Mouse (Mus musculus): ENCODE results near the gene Coro1a. TPM values are rescaled to one million over a fixed set of nuclear protein-coding genes. Genes with fewer than 3 reads are reported as not detected.

The Coro1a gene
- total RNA-seq, 1 experiment from 2014 or later: 12.0 TPM

Other genes with a start within 250 kb of the Coro1a start
- 0.33 and 0.68 TPM in 2 replicates for gene Atp2a1, start 244.7 kb downstream of the Coro1a start, total RNA-seq (2021)
- gene Sh2b1, start 232.4 kb downstream of the Coro1a start, total RNA-seq (2021): 52.3 and 56.4 TPM in 2 replicates
- gene Tufm, start 220.4 kb downstream of the Coro1a start, total RNA-seq (2021): 221 and 223 TPM in 2 replicates
- 90.3 and 96.7 TPM in 2 replicates for gene Atxn2l, start 204.3 kb downstream of the Coro1a start, total RNA-seq (2021)
- gene Eif3c, start 141.4 kb downstream of the Coro1a start, total RNA-seq (2021): 241 and 262 TPM in 2 replicates
- gene Apobr, start 122.8 kb downstream of the Coro1a start, total RNA-seq (2021): 2.9 and 3.5 TPM in 2 replicates
- 25.3 and 31.1 TPM in 2 replicates for gene Cln3, start 122.0 kb downstream of the Coro1a start, total RNA-seq (2021)
- gene Il27, start 112.8 kb downstream of the Coro1a start, total RNA-seq (2021): not detected in 2 replicates
- 16.2 and 21.5 TPM in 2 replicates for gene Nupr1, start 76.9 kb downstream of the Coro1a start, total RNA-seq (2021)
- gene Sgf29, start 58.5 kb downstream of the Coro1a start, total RNA-seq (2021): 38.3 and 48.0 TPM in 2 replicates
- gene Sult1a1, start 31.4 kb downstream of the Coro1a start, total RNA-seq (2021): 81.6 and 83.8 TPM in 2 replicates
- gene Bola2, start 12.4 kb downstream of the Coro1a start, total RNA-seq (2021): 74.9 and 82.9 TPM in 2 replicates
- 10.7 and 18.6 TPM in 2 replicates for gene Slx1b, start 12.0 kb downstream of the Coro1a start, total RNA-seq (2021)
- 128 and 136 TPM in 2 replicates for gene Mapk3, start 51.8 kb upstream of the Coro1a start, total RNA-seq (2021)
- 3.8 and 5.6 TPM in 2 replicates for gene Gdpd3, start 58.5 kb upstream of the Coro1a start, total RNA-seq (2021)
- 129 and 173 TPM in 2 replicates for gene Ypel3, start 69.2 kb upstream of the Coro1a start, total RNA-seq (2021)
- 1.2 and 1.5 TPM in 2 replicates for gene Tbx6, start 73.7 kb upstream of the Coro1a start, total RNA-seq (2021)
- 94.7 and 109 TPM in 2 replicates for gene Ppp4c, start 84.7 kb upstream of the Coro1a start, total RNA-seq (2021)
- 32.1 and 32.5 TPM in 2 replicates for gene Fam57b, start 89.9 kb upstream of the Coro1a start, total RNA-seq (2021)
- not detected in 2 replicates for gene 4930451I11Rik, start 123.9 kb upstream of the Coro1a start, total RNA-seq (2021)
- gene Doc2a, start 139.6 kb upstream of the Coro1a start, total RNA-seq (2021): 0.63 and 0.64 TPM in 2 replicates
- gene Hirip3, start 154.2 kb upstream of the Coro1a start, total RNA-seq (2021): 24.1 and 30.2 TPM in 2 replicates
- 39.2 and 41.9 TPM in 2 replicates for gene Ino80e, start 154.6 kb upstream of the Coro1a start, total RNA-seq (2021)
- gene Taok2, start 176.9 kb upstream of the Coro1a start, total RNA-seq (2021): 68.8 and 79.4 TPM in 2 replicates
- 27.6 and 27.9 TPM in 2 replicates for gene Tmem219, start 215.1 kb upstream of the Coro1a start, total RNA-seq (2021)
- 20.2 and 24.7 TPM in 2 replicates for gene Kctd13, start 221.1 kb upstream of the Coro1a start, total RNA-seq (2021)
- 1.7 and 2.2 TPM in 2 replicates for gene Asphd1, start 241.8 kb upstream of the Coro1a start, total RNA-seq (2021)
- gene Sez6l2, start 242.8 kb upstream of the Coro1a start, total RNA-seq (2021): 54.2 and 62.2 TPM in 2 replicates